ENCODE assay signal across 8 mouse cellular contexts in the genomic region with DNA sequence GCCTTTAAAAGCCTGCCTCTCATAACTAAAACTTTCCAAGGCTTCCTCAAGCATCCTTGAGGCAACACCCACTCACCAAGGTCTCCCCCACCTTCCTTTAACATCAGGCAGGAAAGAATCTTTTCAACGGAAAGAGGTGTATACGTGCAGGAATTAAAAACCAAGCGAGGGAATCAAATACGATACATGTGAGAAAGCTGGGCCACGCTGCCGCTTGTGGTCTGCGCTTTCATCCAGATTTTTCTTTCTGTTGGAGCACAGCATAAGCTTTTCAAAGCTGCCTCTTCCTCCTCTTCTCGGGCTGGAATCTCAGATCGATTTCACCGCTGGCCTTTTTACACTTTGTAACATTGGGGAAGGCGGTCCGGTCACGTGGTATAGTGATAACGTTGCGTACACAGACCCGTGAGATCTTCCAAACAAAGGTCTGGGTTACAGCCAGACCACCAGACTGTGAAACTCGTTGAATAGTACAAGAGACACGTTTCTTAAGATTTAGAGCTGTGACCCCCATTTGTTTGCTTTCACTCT.
DNase-seq lines count a peak whose midpoint lies in the region; ATAC-seq lines count a peak whose summit lies in the region.

No protein-coding gene starts in this region.

- ATAC-seq in activated CD4-positive, CD25-positive, alpha-beta regulatory T cell, adult 4 months: peak; percentile 47
- ATAC-seq in heart, embryonic 14.5 days (ENCODE audit: insufficient number of reproducible peaks, insufficient read depth, low FRiP score, low read depth): no peak
- ATAC-seq in midbrain, embryonic 13.5 days: no peak

- no peaks in the 10 kb centered on the region for H3K27me3 ChIP-seq in heart, embryonic 14.5 days (ENCODE audit: control insufficient read depth, insufficient read depth, low read length)
- no peaks in the 10 kb centered on the region for H3K27me3 ChIP-seq in limb, embryonic 10.5 days (ENCODE audit: low read depth, poor library complexity, severe bottlenecking)
- peaks cover 18% of the 10 kb centered on the region; the same call in 1 of the 2 replicates for H3K27me3 ChIP-seq in midbrain, embryonic 13.5 days

- peak overlapping the region; percentile 34 to 52 for H3K4me3 ChIP-seq in heart, embryonic 14.5 days (ENCODE audit: control insufficient read depth in 1 of 2, insufficient read depth in 1 of 2, low read depth in 1 of 2, low read length in 2 of 2)
- H3K4me3 ChIP-seq in limb, embryonic 10.5 days: peak overlapping the region; percentile 44
- peak overlapping the region; percentile 28 for H3K4me3 ChIP-seq in midbrain, embryonic 13.5 days (replicated peaks)

- no peaks in the 10 kb centered on the region for H3K36me3 ChIP-seq in heart, embryonic 14.5 days (ENCODE audit: control insufficient read depth, insufficient read depth, low read length)
- H3K36me3 ChIP-seq in limb, embryonic 10.5 days: no peaks in the 10 kb centered on the region
- no peaks in the 10 kb centered on the region for H3K36me3 ChIP-seq in midbrain, embryonic 13.5 days

- DNase-seq in adrenal gland, adult 2 months: peak; percentile 24
- no peak for DNase-seq in adrenal gland, adult 18-20 months (ENCODE audit: low spot score in 2 of 2)
- peak; percentile 40 for DNase-seq in limb, embryonic 10.5 days (ENCODE audit: low spot score)
- no peak for DNase-seq in gastrocnemius, postnatal 4 days (ENCODE audit: low spot score in 2 of 2)
- no peak for DNase-seq in left cerebral cortex, postnatal 36 days (ENCODE audit: low spot score in 2 of 2)

- H3K9ac ChIP-seq in heart, embryonic 14.5 days (ENCODE audit: low read length): peak overlapping the region; percentile 42
- no peak overlapping the region for H3K9ac ChIP-seq in midbrain, embryonic 13.5 days (replicated peaks)

- H3K27ac ChIP-seq in heart, embryonic 14.5 days (replicated peaks in 1 of 2; ENCODE audit: control insufficient read depth in 1 of 2, insufficient read depth in 1 of 2, low read depth in 2 of 2, low read length in 2 of 2): no peak overlapping the region; a peak in 1 of 4 replicates
- peak overlapping the region; percentile 80 for H3K27ac ChIP-seq in limb, embryonic 10.5 days
- no peak overlapping the region for H3K27ac ChIP-seq in midbrain, embryonic 13.5 days

- H3K4me1 ChIP-seq in heart, embryonic 14.5 days (ENCODE audit: control insufficient read depth in 2 of 2, insufficient read depth in 2 of 2, low read length in 2 of 2): no peaks in the 10 kb centered on the region
- peaks cover 6% of the 10 kb centered on the region; the same call in 1 of the 2 replicates for H3K4me1 ChIP-seq in limb, embryonic 10.5 days
- 0 out of 2 replicates have a peak, but pooled peaks cover 3% of the 10 kb centered on the region for H3K4me1 ChIP-seq in midbrain, embryonic 13.5 days (replicated peaks)

- peak overlapping the region; percentile 64 for H3K4me2 ChIP-seq in heart, embryonic 14.5 days (ENCODE audit: low read length)
- peak overlapping the region; percentile 49 for H3K4me2 ChIP-seq in midbrain, embryonic 13.5 days (replicated peaks)

- intact Hi-C loops in left cerebral cortex, postnatal 36 days (cut with DNase I): no loop called here

- WGBS in heart, embryonic 14.5 days: 15% methylated on average over 18 of the region's 18 CpGs
- 35% methylated on average over 18 of the region's 18 CpGs for WGBS in limb, embryonic 10.5 days
- 35% methylated on average over 18 of the region's 18 CpGs for WGBS in midbrain, embryonic 13.5 days

- no peaks in the 10 kb centered on the region for H3K9me3 ChIP-seq in heart, embryonic 14.5 days (ENCODE audit: control insufficient read depth, low read length)
- no peaks in the 10 kb centered on the region for H3K9me3 ChIP-seq in limb, embryonic 10.5 days (replicated peaks)
- no peaks in the 10 kb centered on the region for H3K9me3 ChIP-seq in midbrain, embryonic 13.5 days

Comparison
In these comparisons a context has a peak if more than half of its experiments do, and no peak if none do; other contexts are left out.
1. DNase-seq: peak in adrenal gland, adult 2 months (single experiment) and limb, embryonic 10.5 days (single experiment); none in adrenal gland, adult 18-20 months (0 of 2), gastrocnemius, postnatal 4 days (0 of 2) and left cerebral cortex, postnatal 36 days (0 of 2).
2. Peak in every context shown above with its lines, with median percentiles within 50 percentile points of each other: H3K4me3 ChIP-seq.